Mouse (Mus musculus) forebrain, embryonic 11.5 days (tissue): ENCODE results near the gene Dlgap3. TPM values are rescaled to one million over a fixed set of nuclear protein-coding genes. Genes with fewer than 3 reads are reported as not detected.

ENCODE experiments used
- ATAC-seq: fragments of 200-750 bp; cut with Nextera tagmentation; replicated peaks from 2 replicates; pipeline ENCODE4 v1.8.0; 2017; ENCODE audit warnings: moderate TSS enrichment; ENCODE audit not compliant: low FRiP score
- DNase-seq: peaks from one replicate; pipeline ENCODE4 v3.0.0-alpha.2; 2017; ENCODE audit warnings: low spot score
- H3K27ac ChIP-seq: fragments of 300-500 bp; sonication (generic); 2 replicates; pipeline ENCODE4 v1.5.1; 2014; ENCODE audit warnings: low read depth, low read length
- H3K27me3 ChIP-seq: fragments of 300-500 bp; sonication (generic); 2 replicates; pipeline ENCODE4 v1.6.1; 2014; ENCODE audit warnings: mild to moderate bottlenecking, low read length, mixed read lengths; ENCODE audit not compliant: control insufficient read depth, insufficient read depth
- H3K36me3 ChIP-seq: fragments of 300-500 bp; sonication (generic); 2 replicates; pipeline ENCODE4 v1.6.1; 2014; ENCODE audit warnings: mild to moderate bottlenecking, low read length, moderate library complexity, mixed read lengths; ENCODE audit not compliant: control insufficient read depth, insufficient read depth
- H3K4me1 ChIP-seq: fragments of 300-500 bp; sonication (generic); replicated peaks from 2 replicates; pipeline ENCODE4 v1.6.1; 2014; ENCODE audit warnings: low read length, mixed read lengths; ENCODE audit not compliant: control insufficient read depth, insufficient read depth
- H3K4me2 ChIP-seq: fragments of 300-500 bp; sonication (generic); 2 replicates; pipeline ENCODE4 v1.6.1; 2014; ENCODE audit warnings: low read depth, mild to moderate bottlenecking, low read length, moderate library complexity, mixed read lengths; ENCODE audit not compliant: severe bottlenecking
- H3K4me3 ChIP-seq: fragments of 300-500 bp; sonication (generic); 2 replicates; pipeline ENCODE4 v1.5.1; 2014; ENCODE audit warnings: low read depth, low read length
- H3K9ac ChIP-seq: fragments of 300-500 bp; sonication (generic); 2 replicates; pipeline ENCODE4 v1.6.1; 2014; ENCODE audit warnings: low read length
- H3K9me3 ChIP-seq: fragments of 300-500 bp; sonication (generic); 2 replicates; pipeline ENCODE4 v1.6.1; 2016; ENCODE audit warnings: low read length, mixed read lengths; ENCODE audit not compliant: control insufficient read depth
- WGBS: fragments of 180-500 bp; shearing (Covaris S2); extraction: QIAGEN DNeasy Blood & Tissue Kit; methylation state at CpG from one replicate; pipeline ENCODE4 v1.1.7; 2014; 5-methylcytosine and 5-hydroxymethylcytosine counted together
- polyA plus RNA-seq: library from polyadenylated mRNA; unstranded; fragments of >200 nt; fragmentation: Nextera tagmentation; extraction: Ambion mirVana; gene quantifications from 2 replicates; pipeline ENCODE4 v1.2.1, GENCODE M21; 2014

Dlgap3 gene
- polyA plus RNA-seq, 1 experiment from 2014 or later, result 3.1 TPM

DNA sequence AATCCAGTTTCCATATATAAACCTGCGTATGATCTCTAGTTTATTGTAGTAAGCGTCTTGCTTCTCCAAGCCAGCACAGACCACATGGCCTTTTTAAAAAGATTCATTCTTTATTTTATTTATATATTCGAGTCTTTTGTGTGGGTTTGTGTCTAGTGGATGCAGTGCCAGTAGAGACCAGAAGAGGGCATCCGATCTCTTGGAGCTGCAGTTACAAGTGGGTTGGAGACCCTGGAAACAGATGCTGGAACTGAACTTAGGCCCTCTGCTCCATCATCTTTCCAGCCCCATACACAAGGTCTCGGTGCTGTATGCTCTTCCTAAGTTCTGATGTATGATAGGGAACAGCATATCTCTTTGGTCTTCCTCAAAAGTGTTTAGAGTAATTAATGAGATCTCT, 13.2 kb upstream of the Dlgap3 start:
- H3K9ac ChIP-seq, result no peak overlapping the region
- DNase-seq (no peak), ATAC-seq (no peak)
- H3K4me2 ChIP-seq, result no peak overlapping the region
- no peaks in the 10 kb centered on the region for H3K36me3 ChIP-seq
- H3K4me3 ChIP-seq, result no peak overlapping the region
- WGBS, result 64% methylated on average over 5 of the region's 5 CpGs
- H3K27ac ChIP-seq, result no peak overlapping the region
- no peaks in the 10 kb centered on the region for H3K9me3 ChIP-seq
- no peaks in the 10 kb centered on the region for H3K4me1 ChIP-seq
- H3K27me3 ChIP-seq, result no peaks in the 10 kb centered on the region

DNA sequence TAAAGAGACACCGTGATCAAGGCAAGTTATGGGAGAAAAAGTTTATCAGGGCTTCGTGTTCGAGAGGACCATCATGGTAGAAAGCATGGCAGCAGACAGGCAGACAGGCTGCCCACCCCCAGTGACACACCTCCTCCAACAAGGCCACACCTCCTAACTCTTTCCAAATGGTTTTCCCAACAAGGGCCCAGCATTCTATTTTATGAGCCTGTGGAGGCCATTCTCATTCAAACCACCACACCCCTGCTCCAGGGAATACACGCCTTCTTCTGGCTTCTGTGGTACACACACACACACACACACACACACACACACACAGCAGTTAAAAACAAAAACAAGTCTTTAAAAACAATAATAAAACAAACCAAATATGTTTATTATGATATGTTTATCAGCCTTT, 11.3 kb upstream of the Dlgap3 start:
- Histone ChIP-seq H3K27ac (no peak overlapping the region), H3K9me3 (no peaks in the 10 kb centered on the region), H3K4me3 (no peak overlapping the region), H3K27me3 (no peaks in the 10 kb centered on the region), H3K4me1 (no peaks in the 10 kb centered on the region), H3K4me2 (no peak overlapping the region), H3K9ac (no peak overlapping the region), H3K36me3 (no peaks in the 10 kb centered on the region)
- DNase-seq (no peak), ATAC-seq (no peak)
- 89% methylated on average over 4 of the region's 4 CpGs for WGBS

DNA sequence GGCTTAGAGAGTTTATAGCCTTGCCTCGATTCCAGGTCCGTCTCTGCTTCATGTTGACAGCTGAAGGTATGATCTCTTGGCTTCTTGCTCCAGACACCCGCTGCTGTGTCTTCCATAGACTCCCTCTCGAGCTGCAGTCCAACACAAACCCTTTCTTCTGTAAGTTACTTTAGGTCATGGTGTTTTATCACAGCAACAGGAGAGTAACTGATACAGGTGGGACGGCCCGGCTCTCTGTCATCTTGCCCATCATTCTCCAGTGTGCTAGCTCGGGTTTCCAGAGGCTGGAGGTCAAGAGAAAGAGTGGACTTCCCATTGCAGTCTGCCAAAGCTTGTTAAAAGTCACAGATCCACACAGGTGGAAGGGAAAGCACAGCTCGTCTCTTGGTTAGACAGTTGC, 5.1 kb upstream of the Dlgap3 start:
- peaks cover 15% of the 10 kb centered on the region for H3K27me3 ChIP-seq
- no peak overlapping the region for H3K9ac ChIP-seq
- DNase-seq (peak; percentile 20), ATAC-seq (no peak)
- H3K4me1 ChIP-seq, result peaks cover 4% of the 10 kb centered on the region; the same call in 1 of the 2 replicates
- WGBS, result 75% methylated on average over 8 of the region's 8 CpGs
- no peaks in the 10 kb centered on the region for H3K9me3 ChIP-seq
- H3K4me3 ChIP-seq, result no peak overlapping the region
- H3K4me2 ChIP-seq, result no peak overlapping the region
- no peaks in the 10 kb centered on the region for H3K36me3 ChIP-seq
- no peak overlapping the region for H3K27ac ChIP-seq

DNA sequence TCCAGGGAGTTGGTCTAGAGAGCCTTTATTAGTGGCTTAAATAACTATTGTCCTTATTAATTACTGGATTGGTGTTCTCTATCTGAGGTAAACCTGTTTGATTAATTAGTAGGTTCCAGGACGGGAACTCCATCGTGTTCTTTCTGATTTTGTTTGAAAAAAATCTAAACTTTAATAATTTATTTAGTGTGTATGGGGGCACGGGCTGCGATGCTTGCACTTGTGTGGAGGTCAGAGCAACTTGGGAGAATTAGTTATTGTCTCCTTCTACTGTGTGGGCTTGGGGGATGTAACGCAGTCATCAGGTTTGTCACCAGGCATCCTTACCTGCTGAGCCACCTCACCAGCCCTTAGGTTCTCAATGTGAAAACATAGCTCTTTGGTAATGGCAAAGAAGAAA, 1.9 kb upstream of the Dlgap3 start:
- H3K9ac ChIP-seq, result no peak overlapping the region
- no peak for DNase-seq
- peaks cover 7% of the 10 kb centered on the region; the same call in 1 of the 2 replicates for H3K4me1 ChIP-seq
- no peak overlapping the region for H3K27ac ChIP-seq
- no peaks in the 10 kb centered on the region for H3K9me3 ChIP-seq
- 66% methylated on average over 5 of the region's 5 CpGs for WGBS
- no peak overlapping the region for H3K4me3 ChIP-seq
- no peak overlapping the region for H3K4me2 ChIP-seq
- H3K36me3 ChIP-seq, result no peaks in the 10 kb centered on the region
- peaks cover 27% of the 10 kb centered on the region for H3K27me3 ChIP-seq
- ATAC-seq, result no peak

DNA sequence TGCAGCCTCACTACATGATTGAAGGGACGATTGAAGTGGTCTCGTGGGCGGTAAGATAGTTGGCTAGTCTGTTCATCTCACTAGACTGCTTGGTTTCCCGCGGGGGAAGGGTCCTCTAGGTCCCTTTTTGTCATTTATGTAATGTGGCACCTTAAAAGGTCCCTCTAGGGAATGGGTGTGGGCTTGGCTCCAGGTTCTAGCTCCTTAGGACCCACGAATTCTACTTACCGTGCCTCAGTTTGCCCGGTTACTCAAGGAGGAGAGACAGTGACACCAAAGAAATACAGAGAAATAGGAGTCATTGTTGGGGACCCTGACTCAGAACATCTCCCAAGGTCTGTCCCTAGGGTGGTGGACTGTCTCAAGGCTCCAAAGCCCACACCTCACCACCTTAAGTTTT, 1.3 kb upstream of the Dlgap3 start:
- H3K4me3 ChIP-seq, result peak overlapping the region; percentile 71
- H3K36me3 ChIP-seq, result no peaks in the 10 kb centered on the region
- H3K4me1 ChIP-seq, result peaks cover 7% of the 10 kb centered on the region; the same call in 1 of the 2 replicates
- WGBS, result 22% methylated on average over 8 of the region's 8 CpGs
- H3K9me3 ChIP-seq, result no peaks in the 10 kb centered on the region
- DNase-seq, result no peak
- no peak for ATAC-seq
- no peak overlapping the region for H3K9ac ChIP-seq
- H3K27ac ChIP-seq, result no peak overlapping the region
- H3K27me3 ChIP-seq, result peaks cover 27% of the 10 kb centered on the region
- H3K4me2 ChIP-seq, result peak overlapping the region; percentile 99; the same call in 1 of the 2 replicates

DNA sequence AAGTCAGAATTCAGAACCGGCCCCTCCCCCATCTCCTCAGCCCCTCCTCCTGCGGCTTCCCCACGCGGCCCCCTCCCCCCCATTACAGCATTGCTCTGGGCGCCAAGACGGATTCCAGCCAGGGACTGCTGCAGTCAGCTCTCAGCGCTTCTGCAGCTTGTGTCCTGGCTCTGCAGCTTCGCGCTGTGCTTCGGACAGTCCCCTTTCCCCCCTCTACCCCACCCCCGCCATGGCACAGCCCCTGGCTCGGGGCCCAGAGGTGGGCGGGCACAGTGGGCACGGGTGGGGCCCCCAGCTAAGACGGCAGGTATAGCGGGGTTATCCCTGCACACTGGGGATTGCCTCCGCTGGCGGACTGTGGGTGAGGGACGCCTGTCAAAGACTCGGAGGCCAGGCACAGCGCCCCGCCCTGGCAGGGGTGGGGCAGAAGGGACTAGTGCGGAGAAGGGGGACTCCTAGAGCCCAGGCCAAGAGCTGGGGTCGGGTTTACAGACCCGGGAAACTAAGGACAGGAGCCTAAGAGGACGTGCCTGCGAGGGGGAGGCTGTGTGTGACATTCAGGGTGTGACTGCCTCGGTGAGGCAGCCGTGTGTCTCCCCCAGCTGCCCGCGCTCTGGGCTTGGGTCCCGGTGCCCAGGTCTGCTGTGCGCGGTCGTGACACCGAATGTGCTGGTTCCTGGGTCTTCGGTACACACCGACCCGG, 642 bp upstream of the Dlgap3 start:
- under 1% methylated on average over 36 of the region's 39 CpGs for WGBS

DNA sequence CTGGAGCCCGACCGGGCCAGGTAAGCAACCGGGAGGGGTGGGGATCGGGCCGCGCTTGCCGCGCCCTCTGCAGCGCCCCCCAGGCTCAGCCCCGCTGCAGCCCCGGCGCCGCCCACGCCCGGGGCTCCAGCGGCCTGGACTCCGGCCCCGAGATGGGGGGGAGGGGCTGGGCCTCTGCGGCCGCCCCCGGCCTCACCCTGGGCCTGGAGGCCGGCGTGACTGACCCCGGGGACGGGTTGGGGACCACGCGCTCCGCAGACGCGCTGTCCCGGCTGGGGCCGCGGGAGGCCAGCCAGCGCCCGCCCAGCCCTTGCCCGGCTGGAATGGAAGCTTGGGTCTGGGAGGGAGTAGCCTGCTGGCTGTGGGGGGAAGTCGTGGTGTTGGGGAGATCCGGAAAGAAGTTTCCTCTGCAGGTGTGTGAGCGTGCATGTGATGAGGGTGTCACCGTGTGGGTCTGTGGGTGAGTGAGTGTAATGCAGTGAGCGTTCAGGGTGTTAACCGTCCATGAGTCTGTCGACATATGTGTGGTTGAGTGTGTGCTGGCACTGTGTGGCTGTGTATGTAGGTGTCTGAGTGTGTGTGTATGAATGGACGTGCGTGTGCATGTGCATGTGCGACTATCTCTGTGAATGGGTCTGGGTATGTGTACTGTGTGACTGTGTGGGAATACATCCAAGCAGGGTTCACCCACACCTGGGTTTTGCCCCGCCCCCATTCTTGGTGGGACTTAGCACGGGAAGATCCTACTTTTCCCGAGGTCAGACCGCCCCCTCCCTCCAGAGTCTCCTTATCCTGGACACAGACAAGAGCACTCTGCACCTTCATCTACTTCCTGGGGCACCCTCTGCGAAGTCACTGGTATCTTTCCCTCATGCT, 580 bp downstream of the Dlgap3 start:
- Histone ChIP-seq H3K4me1 (peaks cover 7% of the 10 kb centered on the region; the same call in 1 of the 2 replicates), H3K4me2 (peak overlapping the region; percentile 99), H3K36me3 (no peaks in the 10 kb centered on the region), H3K4me3 (peak overlapping the region; percentile 71), H3K27me3 (peaks cover 27% of the 10 kb centered on the region), H3K27ac (no peak overlapping the region), H3K9me3 (no peaks in the 10 kb centered on the region), H3K9ac (peak overlapping the region; percentile 80)
- 3% methylated on average over 36 of the region's 51 CpGs for WGBS
- DNase-seq, result peak; percentile 78
- peak; percentile 53 for ATAC-seq

More for the DNA sequence above, 642 bp upstream of the Dlgap3 start:
- peaks cover 7% of the 10 kb centered on the region; the same call in 1 of the 2 replicates for H3K4me1 ChIP-seq
- peak overlapping the region; percentile 99 for H3K4me2 ChIP-seq
- no peaks in the 10 kb centered on the region for H3K36me3 ChIP-seq
- no peaks in the 10 kb centered on the region for H3K9me3 ChIP-seq
- 0 out of 2 replicates have a peak overlapping the region, but pooled peaks have one; percentile 25 for H3K27ac ChIP-seq
- DNase-seq (peak; percentile 83), ATAC-seq (peak; percentile 75)
- H3K4me3 ChIP-seq, result peak overlapping the region; percentile 71
- peaks cover 27% of the 10 kb centered on the region for H3K27me3 ChIP-seq
- H3K9ac ChIP-seq, result peak overlapping the region; percentile 80

DNA sequence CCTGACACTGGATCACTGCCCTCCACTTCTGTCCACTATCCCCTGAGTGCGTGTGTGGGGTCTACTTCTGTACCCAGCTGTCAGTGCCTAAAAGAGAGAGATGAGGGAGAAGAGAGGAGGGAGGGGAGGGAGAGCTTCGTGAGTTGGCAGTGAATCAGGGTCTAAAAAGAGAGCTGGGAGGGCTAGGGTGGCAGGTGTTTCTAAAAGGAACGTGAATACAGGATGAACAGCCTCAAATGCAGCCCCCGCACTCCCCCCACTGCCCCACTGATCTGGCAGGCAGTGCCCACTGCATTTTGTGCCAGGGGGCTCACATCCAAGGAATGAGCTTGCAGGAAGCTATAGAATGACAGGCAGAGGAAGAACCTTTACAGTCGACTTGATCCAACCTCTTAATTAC, 1.9 kb downstream of the Dlgap3 start:
- H3K27me3 ChIP-seq, result peaks cover 27% of the 10 kb centered on the region
- no peak for DNase-seq
- peaks cover 7% of the 10 kb centered on the region; the same call in 1 of the 2 replicates for H3K4me1 ChIP-seq
- no peaks in the 10 kb centered on the region for H3K36me3 ChIP-seq
- H3K9me3 ChIP-seq, result no peaks in the 10 kb centered on the region
- no peak overlapping the region for H3K9ac ChIP-seq
- H3K4me2 ChIP-seq, result no peak overlapping the region
- WGBS, result 49% methylated on average over 5 of the region's 5 CpGs
- no peak for ATAC-seq
- H3K4me3 ChIP-seq, result no peak overlapping the region
- H3K27ac ChIP-seq, result no peak overlapping the region
